Mouse (Mus musculus) neural tube, embryonic 12.5 days (tissue): ENCODE measurements around the gene Cerk. TPM values are rescaled to one million over a fixed set of nuclear protein-coding genes. Genes with fewer than 3 reads are reported as not detected.
A peak's percentile ranks its signal among the peaks of the same experiment; 100 is the strongest.

Experiments used
- ATAC-seq: fragments of 200-750 bp; cut with Nextera tagmentation; 2 replicates; pipeline ENCODE4 v1.8.0; 2017; ENCODE audit warnings: low read depth, mild to moderate bottlenecking, moderate TSS enrichment, moderate library complexity; ENCODE audit not compliant: low FRiP score
- H3K27ac ChIP-seq: fragments of 300-500 bp; sonication (generic); 2 replicates; pipeline ENCODE4 v1.5.1; 2016
- H3K27me3 ChIP-seq: fragments of 300-500 bp; sonication (generic); replicated peaks from 2 replicates; pipeline ENCODE4 v1.6.1; 2016; ENCODE audit warnings: mild to moderate bottlenecking
- H3K36me3 ChIP-seq: fragments of 300-500 bp; sonication (generic); 2 replicates; pipeline ENCODE4 v1.6.1; 2016; ENCODE audit warnings: mild to moderate bottlenecking
- H3K4me1 ChIP-seq: fragments of 300-500 bp; sonication (generic); 2 replicates; pipeline ENCODE4 v1.6.1; 2016
- H3K4me2 ChIP-seq: fragments of 300-500 bp; sonication (generic); replicated peaks from 2 replicates; pipeline ENCODE4 v1.6.1; 2016; ENCODE audit warnings: mild to moderate bottlenecking
- H3K4me3 ChIP-seq: fragments of 300-500 bp; sonication (generic); 2 replicates; pipeline ENCODE4 v1.5.1; 2016
- H3K9ac ChIP-seq: fragments of 300-500 bp; sonication (generic); 2 replicates; pipeline ENCODE4 v1.6.1; 2016; ENCODE audit warnings: mild to moderate bottlenecking
- H3K9me3 ChIP-seq: fragments of 300-500 bp; sonication (generic); 2 replicates; pipeline ENCODE4 v1.6.1; 2016; ENCODE audit warnings: mild to moderate bottlenecking
- WGBS: fragments of 180-500 bp; shearing (Covaris S2); methylation state at CpG from one replicate; pipeline ENCODE4 v1.1.7; 2016; 5-methylcytosine and 5-hydroxymethylcytosine counted together
- polyA plus RNA-seq: library from polyadenylated mRNA; unstranded; fragments of >200 nt; fragmentation: Nextera tagmentation; extraction: Ambion mirVana; gene quantifications from 2 replicates; pipeline ENCODE4 v1.2.1, GENCODE M21; 2016

Gene Cerk
- polyA plus RNA-seq, 1 experiment from 2014 or later = 33.4 TPM

DNA sequence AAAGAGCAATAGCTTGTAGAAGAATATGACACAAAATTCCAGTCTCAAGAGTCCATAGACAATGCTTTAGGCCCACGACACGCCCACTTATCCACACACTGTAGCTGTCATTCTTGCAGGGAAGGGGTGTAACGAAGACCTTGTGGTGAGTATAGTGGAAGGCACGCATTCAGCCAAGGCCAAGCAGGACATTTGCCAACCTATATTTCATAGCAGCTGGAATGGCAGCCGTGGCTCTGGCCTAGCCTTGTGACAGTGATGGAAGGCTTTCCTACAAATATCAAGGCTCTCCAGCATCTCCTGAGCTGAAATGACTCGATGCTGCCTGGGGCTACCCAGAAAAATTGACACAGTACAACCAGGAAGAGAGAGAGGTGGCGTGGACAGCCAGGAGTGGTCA is 40.9 kb downstream of the Cerk start:
- Histone ChIP-seq H3K4me2 (no peak overlapping the region), H3K27me3 (no peaks in the 10 kb centered on the region), H3K9me3 (no peaks in the 10 kb centered on the region), H3K4me3 (no peak overlapping the region), H3K36me3 (peaks cover 71% of the 10 kb centered on the region), H3K4me1 (no peaks in the 10 kb centered on the region), H3K9ac (no peak overlapping the region), H3K27ac (no peak overlapping the region)
- ATAC-seq = no peak
- 88% methylated on average over 7 of the region's 7 CpGs for WGBS

DNA sequence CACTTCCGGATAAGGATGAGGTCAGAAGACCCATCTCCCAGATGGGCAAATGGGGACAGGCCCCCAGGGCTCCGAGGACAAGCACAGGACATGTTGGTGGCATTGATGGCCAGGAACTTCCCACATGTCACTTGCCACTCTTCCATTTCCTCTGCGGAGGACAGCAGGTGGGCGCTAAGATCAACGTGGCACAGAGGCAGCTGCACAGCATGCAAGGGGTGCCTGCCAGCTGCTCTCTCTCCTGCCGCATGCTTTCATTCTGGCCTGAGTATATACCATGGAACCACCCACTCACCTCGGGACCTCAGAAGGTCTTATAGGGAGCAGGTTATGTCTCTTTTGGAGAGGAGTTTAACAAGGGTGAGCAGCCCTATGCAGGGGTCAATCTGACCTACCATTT is 41.4 kb downstream of the Cerk start:
- no peaks in the 10 kb centered on the region for H3K27me3 ChIP-seq
- H3K36me3 ChIP-seq = peaks cover 68% of the 10 kb centered on the region
- H3K27ac ChIP-seq = no peak overlapping the region
- H3K9me3 ChIP-seq = no peaks in the 10 kb centered on the region
- no peak overlapping the region for H3K4me2 ChIP-seq
- H3K4me3 ChIP-seq = no peak overlapping the region
- WGBS = 80% methylated on average over 7 of the region's 7 CpGs
- ATAC-seq = no peak
- H3K4me1 ChIP-seq = no peaks in the 10 kb centered on the region
- H3K9ac ChIP-seq = no peak overlapping the region

DNA sequence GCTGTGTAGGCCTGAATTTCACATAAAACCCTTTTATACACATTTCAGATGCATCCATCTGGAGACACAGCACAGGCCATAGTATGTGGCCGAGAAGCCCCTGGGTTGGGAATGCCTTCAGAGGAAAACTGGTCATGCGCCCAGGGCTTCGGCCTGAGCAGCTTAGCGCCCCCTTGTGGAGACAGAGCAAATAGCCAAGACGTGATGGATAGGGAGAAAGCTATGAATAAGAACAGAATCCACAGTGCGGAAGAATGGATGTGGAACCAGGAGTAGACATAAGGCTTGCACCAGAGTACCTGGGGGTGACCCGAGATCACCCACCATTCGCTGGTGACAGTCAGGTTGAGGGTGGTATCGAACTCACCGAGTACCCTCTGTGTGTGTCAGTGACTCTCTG is 45.6 kb downstream of the Cerk start:
- peak; percentile 49; the same call in 1 of the 2 replicates for ATAC-seq
- Histone ChIP-seq H3K36me3 (peaks cover 54% of the 10 kb centered on the region), H3K27me3 (no peaks in the 10 kb centered on the region), H3K4me1 (no peaks in the 10 kb centered on the region), H3K4me3 (no peak overlapping the region), H3K9me3 (no peaks in the 10 kb centered on the region), H3K4me2 (no peak overlapping the region), H3K27ac (no peak overlapping the region), H3K9ac (no peak overlapping the region)
- WGBS = 32% methylated on average over 10 of the region's 10 CpGs

DNA sequence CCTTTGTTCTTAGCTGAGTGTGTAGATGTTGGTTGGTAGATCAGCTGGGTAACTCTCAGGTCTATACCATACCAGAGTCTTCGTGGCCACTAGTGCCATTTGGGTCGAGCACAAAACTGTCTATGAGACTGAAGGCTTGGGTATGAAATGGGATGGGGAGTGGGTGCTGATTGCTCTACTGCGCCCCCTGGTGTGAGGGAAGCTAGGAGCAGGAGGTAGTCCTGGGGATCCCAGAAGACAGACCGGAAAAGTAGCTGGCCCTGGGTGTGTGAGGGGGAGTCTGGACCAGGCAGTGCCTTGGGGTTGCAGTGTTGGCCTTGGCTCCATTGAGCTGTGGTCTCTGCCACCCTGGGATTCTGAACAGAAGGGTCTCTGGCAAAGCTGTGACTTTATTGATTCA is 48.3 kb downstream of the Cerk start:
- Histone ChIP-seq H3K9me3 (no peaks in the 10 kb centered on the region), H3K4me1 (peaks cover 3% of the 10 kb centered on the region; the same call in 1 of the 2 replicates), H3K27ac (no peak overlapping the region), H3K36me3 (peaks cover 46% of the 10 kb centered on the region), H3K9ac (no peak overlapping the region), H3K4me3 (no peak overlapping the region), H3K4me2 (no peak overlapping the region), H3K27me3 (no peaks in the 10 kb centered on the region)
- WGBS = 70% methylated on average over 4 of the region's 4 CpGs
- ATAC-seq = no peak

DNA sequence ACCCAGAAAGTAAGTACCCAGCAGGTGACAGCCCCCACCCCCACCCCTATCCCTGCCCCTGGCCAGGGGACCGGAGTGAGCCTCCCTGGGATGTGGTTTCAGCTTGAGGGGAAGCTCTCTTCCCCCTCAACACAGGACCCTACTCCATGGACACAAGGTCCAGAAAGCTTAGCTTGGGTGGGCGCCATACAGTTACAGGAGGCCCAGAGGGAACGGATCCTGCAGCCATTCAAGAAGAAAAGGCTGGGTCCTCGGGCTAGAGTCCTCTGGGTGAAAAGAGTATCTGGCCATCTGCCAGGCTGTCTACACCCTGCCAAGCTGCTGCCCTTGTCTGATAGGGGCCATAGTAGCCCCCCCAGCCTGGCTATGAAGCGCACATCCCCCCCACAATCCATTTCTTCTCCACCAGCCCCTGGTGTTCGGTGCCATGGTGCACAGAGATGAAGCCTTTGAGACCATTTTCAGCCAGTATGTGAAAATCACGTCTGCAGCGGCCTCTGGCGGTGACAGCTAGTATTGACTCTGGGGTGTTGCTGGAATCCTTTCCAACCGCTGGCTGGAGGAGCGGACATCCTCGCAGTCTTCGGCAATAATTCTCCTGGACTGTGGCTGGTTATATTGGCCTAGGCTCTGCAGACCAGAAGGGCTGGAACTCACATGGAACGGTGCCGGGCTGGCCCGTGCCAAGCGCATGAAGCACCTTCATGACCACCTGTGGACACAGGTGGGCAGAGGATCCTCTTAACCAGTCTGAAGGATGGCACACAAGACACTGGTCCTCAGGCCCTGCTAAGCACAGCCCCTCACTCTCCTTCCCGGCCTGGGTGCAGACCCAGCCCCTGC is 50.8 kb downstream of the Cerk start:
- ATAC-seq = peak; percentile 15; the same call in 1 of the 2 replicates
- Histone ChIP-seq H3K27ac (no peak overlapping the region), H3K4me2 (no peak overlapping the region), H3K4me1 (peaks cover 3% of the 10 kb centered on the region; the same call in 1 of the 2 replicates), H3K36me3 (peaks cover 53% of the 10 kb centered on the region), H3K9me3 (no peaks in the 10 kb centered on the region), H3K9ac (no peak overlapping the region), H3K4me3 (no peak overlapping the region), H3K27me3 (no peaks in the 10 kb centered on the region)
- WGBS = 45% methylated on average over 18 of the region's 18 CpGs

DNA sequence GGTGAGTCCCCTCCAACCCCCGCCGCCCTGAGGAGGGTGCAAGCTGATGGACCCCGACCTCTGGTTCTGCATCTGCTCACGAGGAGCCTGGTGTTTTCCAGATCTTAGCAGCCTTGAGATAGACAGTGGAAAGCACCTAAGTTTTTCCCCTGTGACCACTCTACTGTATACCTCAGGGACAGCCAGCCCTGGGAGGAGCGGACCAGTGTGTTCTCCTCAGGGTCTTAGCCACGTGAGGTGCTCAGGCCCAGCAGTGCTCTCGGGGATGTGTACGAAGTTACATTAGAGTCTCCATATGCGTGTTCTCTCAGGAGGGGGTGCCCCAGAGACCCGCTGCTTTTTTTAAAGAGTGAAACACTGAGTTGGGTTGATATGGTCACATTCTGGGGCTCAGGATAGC is 55.3 kb downstream of the Cerk start:
- Histone ChIP-seq H3K9ac (no peak overlapping the region), H3K27me3 (no peaks in the 10 kb centered on the region), H3K4me1 (peaks cover 5% of the 10 kb centered on the region; the same call in 1 of the 2 replicates), H3K9me3 (no peaks in the 10 kb centered on the region), H3K36me3 (peaks cover 71% of the 10 kb centered on the region), H3K4me3 (no peak overlapping the region), H3K4me2 (no peak overlapping the region), H3K27ac (no peak overlapping the region)
- ATAC-seq = no peak
- WGBS = 92% methylated on average over 10 of the region's 10 CpGs

DNA sequence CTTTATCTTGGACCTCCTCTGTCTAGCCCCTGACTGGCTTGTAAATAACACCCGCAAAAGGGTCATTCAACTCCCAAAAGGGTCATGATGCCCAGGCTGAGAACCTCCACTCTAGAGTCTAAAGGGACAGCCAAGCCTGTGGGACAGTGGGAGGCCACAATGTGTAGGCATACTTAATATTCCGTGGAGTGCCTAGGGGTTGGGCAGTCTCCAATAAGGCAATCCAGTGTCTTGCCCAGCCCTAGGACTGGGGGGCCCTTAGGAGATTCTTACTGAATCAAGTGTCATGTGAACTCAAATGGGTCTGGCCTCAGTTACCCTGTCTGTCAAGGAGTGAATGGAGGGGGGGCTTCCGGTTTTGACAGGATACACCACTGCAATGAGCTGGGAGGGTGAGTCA is 56.9 kb downstream of the Cerk start:
- H3K27me3 ChIP-seq = no peaks in the 10 kb centered on the region
- no peaks in the 10 kb centered on the region for H3K9me3 ChIP-seq
- H3K27ac ChIP-seq = no peak overlapping the region
- ATAC-seq = no peak
- H3K4me1 ChIP-seq = peaks cover 4% of the 10 kb centered on the region; the same call in 1 of the 2 replicates
- H3K36me3 ChIP-seq = peaks cover 76% of the 10 kb centered on the region
- H3K9ac ChIP-seq = no peak overlapping the region
- no peak overlapping the region for H3K4me2 ChIP-seq
- no peak overlapping the region for H3K4me3 ChIP-seq
- 87% methylated on average over 3 of the region's 3 CpGs for WGBS

DNA sequence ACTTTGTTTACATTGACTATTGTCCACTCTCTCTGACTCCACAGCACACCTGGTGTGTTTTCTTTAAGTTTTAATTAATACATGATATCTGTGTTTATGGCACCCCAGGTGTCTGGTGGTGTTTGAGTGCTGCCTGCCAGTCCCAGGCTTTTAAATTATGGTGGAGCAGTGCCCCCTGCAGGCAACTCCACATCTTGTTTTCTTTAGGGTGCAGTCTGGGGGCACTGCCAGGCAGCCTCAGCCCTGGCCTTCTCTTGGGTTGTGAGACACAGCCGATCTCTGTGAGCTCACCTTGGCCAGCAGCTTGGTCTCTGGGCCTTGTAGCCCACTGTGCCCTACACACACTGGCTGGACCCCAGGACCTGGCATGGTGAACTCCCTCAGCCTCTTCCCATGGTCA is 61.6 kb downstream of the Cerk start:
- no peak overlapping the region for H3K27ac ChIP-seq
- H3K4me1 ChIP-seq = peaks cover 4% of the 10 kb centered on the region; the same call in 1 of the 2 replicates
- ATAC-seq = 0 out of 2 replicates have a peak, but pooled peaks have one; percentile 61
- no peak overlapping the region for H3K9ac ChIP-seq
- H3K9me3 ChIP-seq = no peaks in the 10 kb centered on the region
- H3K27me3 ChIP-seq = no peaks in the 10 kb centered on the region
- WGBS = 64% methylated on average over 1 of the region's 1 CpGs
- peaks cover 77% of the 10 kb centered on the region for H3K36me3 ChIP-seq
- no peak overlapping the region for H3K4me3 ChIP-seq
- no peak overlapping the region for H3K4me2 ChIP-seq

DNA sequence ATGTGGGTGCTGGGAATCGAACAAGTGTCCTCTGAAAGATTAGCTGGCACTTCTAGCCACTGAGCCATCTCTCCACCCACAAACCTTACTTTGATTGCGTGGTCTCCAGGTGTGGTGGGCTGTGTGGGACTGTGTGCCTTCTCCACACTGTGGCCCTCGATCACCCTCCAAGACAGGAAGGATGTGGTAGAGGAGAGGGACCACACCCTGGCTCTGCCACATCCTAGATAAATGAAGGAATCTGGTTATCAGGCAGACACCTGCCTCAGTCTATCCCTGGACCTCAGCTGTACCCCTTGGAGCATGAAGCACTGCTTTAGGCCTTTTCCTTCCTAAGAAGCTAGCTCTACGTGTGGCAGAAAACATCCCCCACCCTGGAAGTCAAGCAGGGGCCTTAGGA is 62.5 kb downstream of the Cerk start:
- no peak overlapping the region for H3K9ac ChIP-seq
- no peak overlapping the region for H3K27ac ChIP-seq
- ATAC-seq = no peak
- no peak overlapping the region for H3K4me2 ChIP-seq
- no peak overlapping the region for H3K4me3 ChIP-seq
- WGBS = 96% methylated on average over 4 of the region's 4 CpGs
- H3K36me3 ChIP-seq = peaks cover 76% of the 10 kb centered on the region
- H3K9me3 ChIP-seq = no peaks in the 10 kb centered on the region
- peaks cover 4% of the 10 kb centered on the region; the same call in 1 of the 2 replicates for H3K4me1 ChIP-seq
- H3K27me3 ChIP-seq = no peaks in the 10 kb centered on the region

DNA sequence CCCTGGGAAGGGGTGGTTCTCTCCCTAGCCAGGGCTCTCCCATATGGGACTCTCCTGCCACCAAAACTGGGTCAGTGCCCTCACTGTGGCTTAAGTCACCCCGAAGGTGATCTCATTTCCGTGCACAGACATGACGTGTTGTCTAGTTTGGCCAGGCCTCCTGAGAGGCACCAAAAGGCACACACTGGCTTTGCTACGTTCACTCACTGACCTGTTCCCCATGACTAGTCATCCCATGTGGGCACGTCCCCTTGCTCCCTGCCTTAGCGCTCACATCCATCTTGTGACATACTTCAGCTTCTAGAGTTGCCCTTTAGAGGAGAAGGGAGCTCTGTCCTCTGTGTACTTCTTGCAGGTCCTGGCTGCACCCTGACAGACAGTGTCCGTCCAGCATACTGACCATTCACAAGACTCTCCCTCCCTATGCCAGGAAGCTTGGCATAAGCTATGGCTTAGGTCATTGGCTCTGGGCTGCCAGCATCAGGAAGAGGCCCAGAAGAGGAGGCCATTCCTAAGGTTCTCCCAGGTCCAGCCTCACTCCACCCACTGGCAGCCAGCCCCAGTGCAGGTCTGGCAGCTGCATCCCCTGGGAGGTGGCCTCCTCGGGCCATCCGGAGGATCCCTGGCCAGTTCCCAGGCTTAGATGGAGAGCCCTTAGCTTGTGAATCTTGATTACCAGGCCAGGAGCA is 63.5 kb downstream of the Cerk start:
- Histone ChIP-seq H3K4me1 (peaks cover 10% of the 10 kb centered on the region; the same call in 1 of the 2 replicates), H3K36me3 (peaks cover 67% of the 10 kb centered on the region), H3K9ac (no peak overlapping the region), H3K27ac (no peak overlapping the region), H3K27me3 (no peaks in the 10 kb centered on the region), H3K9me3 (no peaks in the 10 kb centered on the region), H3K4me3 (no peak overlapping the region), H3K4me2 (no peak overlapping the region)
- no peak for ATAC-seq
- WGBS = 90% methylated on average over 9 of the region's 9 CpGs

DNA sequence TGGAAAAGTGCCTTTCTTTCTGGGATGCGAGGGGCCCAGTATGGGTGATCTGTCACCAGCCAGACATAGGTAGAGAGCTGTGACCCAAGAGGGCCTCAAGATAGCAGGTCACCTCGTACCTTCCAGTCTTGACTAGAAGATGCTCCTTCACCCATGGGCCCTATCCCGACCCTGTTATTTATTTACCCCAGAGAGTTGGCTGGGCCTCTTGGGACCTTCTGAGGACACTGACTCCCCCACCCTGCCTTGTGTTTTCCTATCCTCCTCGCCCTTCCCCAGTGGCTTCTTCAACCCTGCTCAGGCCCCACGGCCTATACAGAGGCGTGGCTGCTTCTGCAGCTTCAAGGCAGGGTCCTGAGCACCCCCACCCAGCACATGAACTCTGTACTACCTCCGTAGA is 66.8 kb downstream of the Cerk start:
- H3K4me3 ChIP-seq = no peak overlapping the region
- ATAC-seq = no peak
- WGBS = 89% methylated on average over 7 of the region's 7 CpGs
- H3K27ac ChIP-seq = no peak overlapping the region
- no peak overlapping the region for H3K9ac ChIP-seq
- no peaks in the 10 kb centered on the region for H3K9me3 ChIP-seq
- peaks cover 51% of the 10 kb centered on the region for H3K36me3 ChIP-seq
- peaks cover 16% of the 10 kb centered on the region; the same call in 1 of the 2 replicates for H3K4me1 ChIP-seq
- no peaks in the 10 kb centered on the region for H3K27me3 ChIP-seq
- no peak overlapping the region for H3K4me2 ChIP-seq
